Mouse (Mus musculus) MEL (cell line): ENCODE data around the gene Ndrg3. TPM values are rescaled to one million over a fixed set of nuclear protein-coding genes. Genes with fewer than 3 reads are reported as not detected.
"Not testable (repeated sequence)": the region's sequence is repeated elsewhere in the genome, so short reads cannot be mapped to it uniquely, and the experiment has no call there.

Experiments
- DNase-seq: peaks from one replicate; pipeline ENCODE4 v3.0.0; 2011; ENCODE audit warnings: low read depth, low spot score
- H3K27ac ChIP-seq: 2 replicates; pipeline ENCODE4 v1.5.1; 2012; ENCODE audit warnings: low read depth, mild to moderate bottlenecking, control low read depth, low read length, moderate library complexity; ENCODE audit not compliant: control insufficient read depth
- H3K27me3 ChIP-seq, 2 experiments: fragments of 150-350 bp in 1 of 2; sonication (generic) in 1 of 2; 2 replicates each; pipeline ENCODE4 v1.6.1; 2012; ENCODE audit warnings: low read length in 2 of 2, mild to moderate bottlenecking in 2 of 2, improper control_type of control experiment in 1 of 2, moderate library complexity in 1 of 2; ENCODE audit not compliant: insufficient read depth in 2 of 2, control insufficient read depth in 1 of 2
- H3K36me3 ChIP-seq, 2 experiments: 2 replicates each; pipeline ENCODE4 v1.6.1; 2012 to 2014; ENCODE audit warnings: low read length in 2 of 2, improper control_type of control experiment in 1 of 2, inconsistent platforms in 1 of 2, mild to moderate bottlenecking in 1 of 2; ENCODE audit not compliant: insufficient read depth in 2 of 2, control insufficient read depth in 1 of 2
- H3K4me1 ChIP-seq, 2 experiments: fragments of 150-350 bp in 1 of 2; sonication (generic) in 1 of 2; 2 replicates each; pipeline ENCODE4 v1.6.1; 2012; ENCODE audit warnings: low read length in 2 of 2, improper control_type of control experiment in 1 of 2, mild to moderate bottlenecking in 1 of 2; ENCODE audit not compliant: insufficient read depth in 2 of 2, control insufficient read depth in 1 of 2
- H3K4me3 ChIP-seq, 2 experiments: fragments of 150-350 bp in 1 of 2; sonication (generic) in 1 of 2; 2 replicates each; pipeline ENCODE4 v1.5.1; 2012; ENCODE audit warnings: low read depth in 2 of 2, low read length in 2 of 2, mild to moderate bottlenecking in 2 of 2, moderate library complexity in 2 of 2, control low read depth in 1 of 2, improper control_type of control experiment in 1 of 2; ENCODE audit not compliant: control insufficient read depth in 1 of 2, insufficient read depth in 1 of 2
- H3K79me2 ChIP-seq: 2 replicates; pipeline ENCODE4 v1.6.1; 2012; ENCODE audit warnings: mild to moderate bottlenecking, low read length, moderate library complexity; ENCODE audit not compliant: control insufficient read depth, poor library complexity, insufficient read depth
- H3K9ac ChIP-seq: 2 replicates; pipeline ENCODE4 v1.6.1; 2012; ENCODE audit warnings: low read depth, mild to moderate bottlenecking, control low read depth, low read length, moderate library complexity; ENCODE audit not compliant: control insufficient read depth, poor library complexity, severe bottlenecking
- H3K9me3 ChIP-seq: fragments of 150-350 bp; sonication (generic); replicated peaks from 2 replicates; pipeline ENCODE4 v1.6.1; 2012; ENCODE audit warnings: mild to moderate bottlenecking, low read length, improper control_type of control experiment, moderate library complexity; ENCODE audit not compliant: insufficient read depth
- BHLHE40 ChIP-seq: IDR thresholded peaks from 2 replicates; pipeline ENCODE4 v1.6.1; 2012; ENCODE audit warnings: low read depth, mild to moderate bottlenecking, inconsistent platforms, low read length, improper control_type of control experiment, borderline replicate concordance
- CHD2 ChIP-seq: IDR thresholded peaks from 2 replicates; pipeline ENCODE4 v1.6.1; 2011; ENCODE audit warnings: low read length, improper control_type of control experiment
- CTCF ChIP-seq, 3 experiments: IDR thresholded peaks in 2 of 3; conservative IDR thresholded peaks in 1 of 3; 2 replicates each; pipeline ENCODE4 v1.5.1; 2011 to 2012; ENCODE audit warnings: low read length in 3 of 3, low read depth in 2 of 3, mild to moderate bottlenecking in 2 of 3, improper control_type of control experiment in 1 of 3, inconsistent platforms in 1 of 3, mixed read lengths in 1 of 3, moderate library complexity in 1 of 3; ENCODE audit not compliant: control insufficient read depth in 1 of 3, insufficient read depth in 1 of 3, poor library complexity in 1 of 3, severe bottlenecking in 1 of 3
- ETS1 ChIP-seq: IDR thresholded peaks from 2 replicates; pipeline ENCODE4 v1.6.1; 2012; ENCODE audit warnings: low read depth, mild to moderate bottlenecking, inconsistent platforms, low read length, improper control_type of control experiment, moderate library complexity
- KAT2A ChIP-seq: conservative IDR thresholded peaks from 2 replicates; pipeline ENCODE4 v1.6.1; 2012; ENCODE audit warnings: low read depth, low read length, improper control_type of control experiment, inconsistent platforms
- MAFK ChIP-seq: IDR thresholded peaks from 2 replicates; pipeline ENCODE4 v1.6.1; 2011; ENCODE audit warnings: low read depth, mild to moderate bottlenecking, low read length, improper control_type of control experiment, borderline replicate concordance
- MAZ ChIP-seq: IDR thresholded peaks from 2 replicates; pipeline ENCODE4 v1.6.1; 2012; ENCODE audit warnings: low read depth, mild to moderate bottlenecking, inconsistent platforms, low read length, improper control_type of control experiment
- MEF2A ChIP-seq: IDR thresholded peaks from 2 replicates; pipeline ENCODE4 v1.6.1; 2014; ENCODE audit warnings: low read depth, mild to moderate bottlenecking, inconsistent platforms, low read length, improper control_type of control experiment; ENCODE audit not compliant: poor library complexity, insufficient replicate concordance, severe bottlenecking; ENCODE audit errors: extremely low read depth
- MXI1 ChIP-seq: IDR thresholded peaks from 2 replicates; pipeline ENCODE4 v1.6.1; 2011; ENCODE audit warnings: mild to moderate bottlenecking, low read depth, low read length, improper control_type of control experiment
- NELFE ChIP-seq: IDR thresholded peaks from 2 replicates; pipeline ENCODE4 v1.6.1; 2011; ENCODE audit warnings: low read depth, low read length, improper control_type of control experiment
- POLR2A ChIP-seq, 2 experiments: IDR thresholded peaks; 2 replicates each; pipeline ENCODE4 v1.6.1; 2011 to 2012; ENCODE audit warnings: low read length in 2 of 2, mild to moderate bottlenecking in 2 of 2, control low read depth in 1 of 2, improper control_type of control experiment in 1 of 2, low read depth in 1 of 2, moderate library complexity in 1 of 2; ENCODE audit not compliant: control insufficient read depth in 1 of 2, insufficient read depth in 1 of 2, poor library complexity in 1 of 2
- POLR2AphosphoS2 ChIP-seq: IDR thresholded peaks from 2 replicates; pipeline ENCODE4 v1.6.1; 2011; ENCODE audit warnings: low read length, improper control_type of control experiment
- POLR2AphosphoS5 ChIP-seq: IDR thresholded peaks from 2 replicates; pipeline ENCODE4 v1.6.1; 2012; ENCODE audit warnings: low read depth, borderline replicate concordance, mild to moderate bottlenecking, inconsistent platforms, low read length, moderate library complexity, mixed read lengths
- RCOR1 ChIP-seq: IDR thresholded peaks from 2 replicates; pipeline ENCODE4 v1.6.1; 2012; ENCODE audit warnings: low read depth, mild to moderate bottlenecking, inconsistent platforms, low read length, improper control_type of control experiment
- SIN3A ChIP-seq: IDR thresholded peaks from 2 replicates; pipeline ENCODE4 v1.6.1; 2012; ENCODE audit warnings: low read length, improper control_type of control experiment, inconsistent platforms
- TCF12 ChIP-seq: IDR thresholded peaks from 2 replicates; pipeline ENCODE4 v1.6.1; 2014; ENCODE audit warnings: low read depth, mild to moderate bottlenecking, inconsistent platforms, low read length, improper control_type of control experiment, moderate library complexity
- ZKSCAN1 ChIP-seq: IDR thresholded peaks from 2 replicates; pipeline ENCODE4 v1.6.1; 2012; ENCODE audit warnings: low read depth, mild to moderate bottlenecking, inconsistent platforms, low read length, improper control_type of control experiment, moderate library complexity
- polyA plus RNA-seq, 2 experiments: library from polyadenylated mRNA; stranded (reverse) in 1 of 2; unstranded in 1 of 2; fragments of >175 nt in 1 of 2; fragments of >200 nt in 1 of 2; gene quantifications; 2 replicates each; pipeline versions ENCODE4 v1.2.1 to v1.2.4; 2012; ENCODE audit warnings: low replicate concordance in 2 of 2, low read depth in 1 of 2; ENCODE audit not compliant: insufficient read length in 2 of 2, insufficient read depth in 1 of 2, missing spikeins in 1 of 2
- total RNA-seq: library from RNA; depleted of rRNA; stranded (reverse); fragments of 300-350 nt; gene quantifications from 2 replicates; pipeline ENCODE4 v1.2.3, GENCODE M21; 2012

Ndrg3 gene
- total and polyA plus RNA-seq, 3 experiments, result 19.0 to 39.6 TPM; not detected in 1

DNA sequence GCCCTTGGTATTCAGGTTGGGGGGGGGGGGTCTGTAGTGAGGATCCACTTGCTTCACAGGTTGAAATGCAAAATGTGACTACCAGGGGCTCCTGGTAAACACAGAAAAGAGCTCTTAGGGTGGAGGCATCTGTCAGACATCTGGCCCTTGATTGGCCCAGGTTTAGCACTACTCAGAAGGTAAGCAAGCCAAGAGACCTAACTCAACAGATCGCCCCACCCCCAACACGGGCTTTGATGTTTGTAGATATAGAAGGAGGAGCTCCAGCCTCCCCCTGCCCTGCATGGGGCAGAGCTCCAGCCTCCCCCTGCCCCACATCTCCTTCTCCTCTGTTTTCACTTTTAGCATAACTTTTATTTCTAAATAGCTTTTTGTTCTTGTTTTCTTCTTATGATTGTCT is 72.1 kb downstream of the Ndrg3 start:
- Histone ChIP-seq H3K27me3 (no peaks in the 10 kb centered on the region), H3K4me1 (peaks cover 4 to 25% of the 10 kb centered on the region in 2 experiments; a peak in 3 of 4 replicates), H3K79me2 (no peaks in the 10 kb centered on the region), H3K36me3 (peaks cover 0 to 18% of the 10 kb centered on the region in 2 experiments; a peak in 2 of 4 replicates), H3K9me3 (no peaks in the 10 kb centered on the region), H3K27ac (no peak overlapping the region), H3K4me3 (no peak overlapping the region), H3K9ac (no peak overlapping the region)
- no peak for DNase-seq
- TF ChIP-seq CTCF (IDR thresholded peaks at IDR 0.05 in 2 of 3, conservative IDR thresholded peaks at IDR 0.05 in 1 of 3; ENCODE audit: control insufficient read depth in 1 of 3, insufficient read depth in 1 of 3, low read depth in 2 of 3, low read length in 3 of 3, poor library complexity in 1 of 3, severe bottlenecking in 1 of 3) (no peak), ETS1 (no peak), BHLHE40 (no peak), ZKSCAN1 (no peak), NELFE (no peak), POLR2AphosphoS2 (no peak), MAZ (no peak), POLR2A (IDR thresholded peaks at IDR 0.05; ENCODE audit: control insufficient read depth in 1 of 2, insufficient read depth in 1 of 2, low read depth in 1 of 2, low read length in 2 of 2, poor library complexity in 1 of 2) (no peak), TCF12 (no peak), CHD2 (no peak), POLR2AphosphoS5 (no peak), MEF2A (no peak), MAFK (no peak), RCOR1 (no peak), MXI1 (no peak), SIN3A (no peak), KAT2A (no peak)

DNA sequence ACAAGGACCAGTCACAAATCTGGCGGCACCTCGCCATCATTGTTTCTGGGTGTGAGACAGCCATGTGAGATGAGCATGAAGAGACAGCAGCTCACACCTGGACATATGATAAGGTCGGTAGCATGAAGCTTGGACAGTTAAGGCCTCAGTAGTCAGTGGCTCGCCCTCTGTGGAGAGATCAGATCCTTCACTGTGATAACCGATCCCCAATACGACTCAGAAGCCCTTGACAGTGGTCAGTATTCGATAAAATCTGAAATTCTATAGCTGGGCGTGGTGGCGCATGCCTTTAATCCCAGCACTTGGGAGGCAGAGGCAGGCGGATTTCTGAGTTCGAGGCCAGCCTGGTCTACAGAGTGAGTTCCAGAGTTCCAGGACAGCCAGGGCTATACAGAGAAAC is 72.7 kb downstream of the Ndrg3 start:
- not testable (repeated sequence) for H3K79me2 ChIP-seq, H3K9ac ChIP-seq, H3K9me3 ChIP-seq, H3K27ac ChIP-seq, H3K4me3 ChIP-seq, DNase-seq, H3K27me3 ChIP-seq
- Histone ChIP-seq H3K4me1 (peaks cover 2 to 22% of the 10 kb centered on the region in 2 experiments; a peak in 3 of 4 replicates), H3K36me3 (peaks cover 0 to 16% of the 10 kb centered on the region in 2 experiments; a peak in 2 of 4 replicates)
